Mouse (Mus musculus): ENCODE measurements around the gene Pum1. TPM values are rescaled to one million over a fixed set of nuclear protein-coding genes. Genes with fewer than 3 reads are reported as not detected.

Gene Pum1
- total and polyA plus RNA-seq, 2 experiments from 2014 or later, result 84.6 to 85.6 TPM

DNA sequence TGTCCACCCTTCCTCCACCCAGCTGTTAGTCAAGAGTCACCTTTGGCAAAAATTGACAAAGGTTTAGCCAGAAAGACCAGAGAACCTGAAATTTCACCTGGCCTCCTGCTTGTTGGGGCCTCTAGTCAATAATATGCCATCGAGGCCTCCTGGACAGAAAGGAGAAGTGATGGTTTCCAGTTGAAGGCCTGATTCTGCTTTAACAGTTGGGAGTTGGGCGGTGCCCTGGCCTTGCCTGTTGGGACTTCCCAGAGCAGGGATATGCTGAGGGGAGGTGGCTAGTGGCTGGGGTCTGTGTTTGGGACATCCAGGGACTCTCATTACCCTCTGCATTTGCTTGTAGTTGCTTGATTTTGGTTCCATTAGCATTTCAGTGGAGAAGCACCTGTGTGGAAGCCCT lies 119.4 kb downstream of the Pum1 start:
- no peak for ATAC-seq
- Histone ChIP-seq H3K36me3 (ENCODE audit: insufficient read depth) (peaks cover 25% of the 10 kb centered on the region), H3K4me2 (ENCODE audit: low read depth) (no peak overlapping the region), H3K9ac (no peak overlapping the region), H3K9me3 (ENCODE audit: low read length) (no peaks in the 10 kb centered on the region), H3K27ac (ENCODE audit: low read depth, low read length) (no peak overlapping the region), H3K27me3 (ENCODE audit: insufficient read depth, low read length) (no peaks in the 10 kb centered on the region), H3K4me3 (ENCODE audit: low read depth, low read length) (no peak overlapping the region), H3K4me1 (ENCODE audit: insufficient read depth) (no peaks in the 10 kb centered on the region)
- DNase-seq, result no peak
- WGBS, result 86% methylated on average over 2 of the region's 2 CpGs
- TF ChIP-seq CTCF (IDR thresholded peaks at IDR 0.05; ENCODE audit: low read depth), result no peak

GRCm38 (mm10) chr4:130784755-130785154 lies 121.6 kb downstream of the Pum1 start:
- Histone ChIP-seq H3K27ac (ENCODE audit: low read depth, low read length) (no peak overlapping the region), H3K36me3 (ENCODE audit: insufficient read depth) (peaks cover 17% of the 10 kb centered on the region), H3K9me3 (ENCODE audit: low read length) (no peaks in the 10 kb centered on the region), H3K4me3 (ENCODE audit: low read depth, low read length) (no peak overlapping the region), H3K9ac (no peak overlapping the region), H3K27me3 (ENCODE audit: insufficient read depth, low read length) (no peaks in the 10 kb centered on the region), H3K4me1 (ENCODE audit: insufficient read depth) (no peaks in the 10 kb centered on the region), H3K4me2 (ENCODE audit: low read depth) (no peak overlapping the region)
- TF ChIP-seq CTCF (IDR thresholded peaks at IDR 0.05; ENCODE audit: low read depth), result peak; percentile 84
- WGBS, result 23% methylated on average over 4 of the region's 4 CpGs
- DNase-seq (peak; percentile 78), ATAC-seq (peak; percentile 66; the same call in 1 of the 2 replicates)

DNA sequence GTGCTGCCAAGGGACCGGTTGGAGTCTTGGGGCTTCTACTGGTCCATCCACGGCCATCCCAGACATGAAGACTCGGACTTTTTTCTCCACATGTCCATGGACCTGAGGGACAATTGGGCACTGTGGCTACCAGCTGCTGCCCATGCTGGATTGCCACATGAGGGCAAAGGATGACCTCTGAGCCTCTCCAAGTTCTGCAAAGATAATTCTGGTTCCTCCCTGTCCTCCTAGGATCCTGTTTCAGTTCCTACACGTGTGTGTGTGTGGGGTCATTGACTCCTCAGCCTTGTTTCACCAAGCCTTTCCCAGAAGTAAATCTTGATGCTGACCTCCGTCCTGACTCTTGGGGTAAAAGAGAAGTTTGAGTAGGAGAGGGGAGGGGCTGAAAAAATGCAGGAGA lies 124.4 kb downstream of the Pum1 start:
- Histone ChIP-seq H3K4me1 (ENCODE audit: insufficient read depth) (no peaks in the 10 kb centered on the region), H3K9me3 (ENCODE audit: low read length) (no peaks in the 10 kb centered on the region), H3K27me3 (ENCODE audit: insufficient read depth, low read length) (no peaks in the 10 kb centered on the region), H3K36me3 (ENCODE audit: insufficient read depth) (no peaks in the 10 kb centered on the region), H3K9ac (no peak overlapping the region), H3K4me3 (ENCODE audit: low read depth, low read length) (no peak overlapping the region), H3K4me2 (ENCODE audit: low read depth) (no peak overlapping the region), H3K27ac (ENCODE audit: low read depth, low read length) (no peak overlapping the region)
- 83% methylated on average over 5 of the region's 5 CpGs for WGBS
- ATAC-seq (no peak), DNase-seq (no peak)
- no peak for TF ChIP-seq CTCF (IDR thresholded peaks at IDR 0.05; ENCODE audit: low read depth)

DNA sequence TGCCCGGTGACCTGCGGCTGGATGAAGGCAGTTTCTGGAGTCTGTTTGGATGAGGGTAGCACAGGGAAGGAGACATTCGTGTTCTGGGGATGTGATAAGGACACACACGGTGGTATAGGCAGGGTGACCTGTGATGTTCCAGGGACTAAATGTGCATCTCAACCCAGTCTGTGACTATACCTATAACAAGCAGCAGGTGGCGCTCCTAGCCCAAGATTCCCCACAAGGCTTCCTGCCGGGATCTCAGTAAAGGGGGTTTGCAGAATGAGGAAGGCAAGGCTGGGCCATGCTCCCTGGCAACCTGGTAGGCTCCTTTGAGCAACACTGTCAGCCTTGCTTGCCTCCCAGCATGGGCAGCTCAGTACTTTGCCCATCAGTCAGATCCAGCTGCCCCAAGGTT lies 127.1 kb downstream of the Pum1 start:
- Histone ChIP-seq H3K27me3 (ENCODE audit: insufficient read depth, low read length) (no peaks in the 10 kb centered on the region), H3K27ac (ENCODE audit: low read depth, low read length) (no peak overlapping the region), H3K9ac (no peak overlapping the region), H3K9me3 (ENCODE audit: low read length) (no peaks in the 10 kb centered on the region), H3K4me1 (ENCODE audit: insufficient read depth) (peaks cover 9% of the 10 kb centered on the region), H3K4me2 (ENCODE audit: low read depth) (no peak overlapping the region), H3K36me3 (ENCODE audit: insufficient read depth) (no peaks in the 10 kb centered on the region), H3K4me3 (ENCODE audit: low read depth, low read length) (no peak overlapping the region)
- ATAC-seq, result peak; percentile 54
- 13% methylated on average over 6 of the region's 6 CpGs for WGBS
- DNase-seq, result peak; percentile 92
- TF ChIP-seq CTCF (IDR thresholded peaks at IDR 0.05; ENCODE audit: low read depth), result peak; percentile 98

DNA sequence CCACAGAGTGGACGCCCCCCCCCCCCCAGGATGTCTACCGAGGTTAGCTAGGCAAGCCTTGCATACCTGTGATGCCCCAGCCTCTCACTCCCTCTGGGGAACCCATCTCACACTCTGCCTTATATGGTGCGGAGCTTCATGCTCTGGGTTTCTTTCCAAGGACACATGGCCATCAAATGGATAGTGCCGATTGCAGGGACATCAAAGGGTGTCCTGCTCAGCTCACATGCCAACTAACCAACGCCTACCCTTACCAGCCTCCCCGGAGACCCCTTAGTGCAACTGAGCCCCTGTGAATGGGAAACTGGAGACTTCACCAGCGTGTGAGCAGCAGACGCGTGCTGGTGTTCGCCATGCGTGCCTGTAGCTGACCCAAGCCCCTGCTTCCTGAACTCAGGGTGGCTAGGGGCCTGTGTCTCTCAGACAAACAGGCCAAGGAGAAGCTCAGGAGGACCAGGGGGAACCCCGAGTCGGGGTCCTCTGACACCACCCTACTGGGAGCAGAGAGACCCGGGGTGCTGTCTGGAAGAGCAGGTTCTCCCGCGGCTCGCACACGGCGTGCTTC lies 128.8 kb downstream of the Pum1 start:
- H3K4me2 ChIP-seq (ENCODE audit: low read depth), result peak overlapping the region; percentile 90
- H3K27me3 ChIP-seq (ENCODE audit: insufficient read depth, low read length), result no peaks in the 10 kb centered on the region
- DNase-seq (peak; percentile 68), ATAC-seq (peak; percentile 50)
- WGBS, result 8% methylated on average over 18 of the region's 19 CpGs
- peaks cover 10% of the 10 kb centered on the region for H3K4me1 ChIP-seq (ENCODE audit: insufficient read depth)
- no peaks in the 10 kb centered on the region for H3K36me3 ChIP-seq (ENCODE audit: insufficient read depth)
- TF ChIP-seq CTCF (IDR thresholded peaks at IDR 0.05; ENCODE audit: low read depth), result 0 out of 2 replicates have a peak, but pooled peaks have one; percentile 11
- peak overlapping the region; percentile 99 for H3K9ac ChIP-seq
- H3K4me3 ChIP-seq (ENCODE audit: low read depth, low read length), result peak overlapping the region; percentile 87
- H3K27ac ChIP-seq (ENCODE audit: low read depth, low read length), result peak overlapping the region; percentile 81
- H3K9me3 ChIP-seq (ENCODE audit: low read length), result no peaks in the 10 kb centered on the region

- ATAC-seq (peak; percentile 77), DNase-seq (peak; percentile 77)
- peak within 1 kb of the TSS; percentile 81 for H3K27ac ChIP-seq (ENCODE audit: low read depth, low read length)
- peak within 1 kb of the TSS; percentile 99 for H3K9ac ChIP-seq
- H3K4me1 ChIP-seq (ENCODE audit: insufficient read depth), result peaks cover 11% of the 10 kb centered on the region
- TF ChIP-seq CTCF (IDR thresholded peaks at IDR 0.05; ENCODE audit: low read depth), result no peak
- H3K4me2 ChIP-seq (ENCODE audit: low read depth), result peak within 1 kb of the TSS; percentile 90
- H3K9me3 ChIP-seq (ENCODE audit: low read length), result no peaks in the 10 kb centered on the region
- peak within 1 kb of the TSS; percentile 87 for H3K4me3 ChIP-seq (ENCODE audit: low read depth, low read length)
- no peaks in the 10 kb centered on the region for H3K27me3 ChIP-seq (ENCODE audit: insufficient read depth, low read length)
- WGBS, result 1% methylated on average over 77 of the region's 99 CpGs
- H3K36me3 ChIP-seq (ENCODE audit: insufficient read depth), result no peaks in the 10 kb centered on the region
Observed at GRCm38 (mm10) chr4:130792376-130793179, 129.5 kb downstream of the Pum1 start, which contains the start of gene Sdc3. Gene Sdc3, plus strand, starts transcription at chr4:130792537.

DNA sequence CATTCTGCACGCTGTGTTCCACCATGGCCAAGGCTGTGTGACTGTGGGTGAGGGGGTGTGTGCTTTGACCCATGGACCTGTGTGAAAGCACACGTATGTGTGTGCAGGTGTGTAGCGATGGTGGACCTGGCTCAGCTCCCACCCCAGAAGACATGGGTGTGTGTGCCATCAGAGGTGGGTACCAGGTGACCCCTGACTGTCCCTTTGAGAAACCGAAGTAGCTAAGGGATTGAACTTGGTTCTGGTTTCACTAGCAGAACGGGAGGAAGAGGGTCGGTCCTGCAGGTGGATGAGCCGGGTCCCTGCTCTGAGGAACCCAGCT lies 130.0 kb downstream of the Pum1 start:
- no peak for TF ChIP-seq CTCF (IDR thresholded peaks at IDR 0.05; ENCODE audit: low read depth)
- peaks cover 11% of the 10 kb centered on the region for H3K4me1 ChIP-seq (ENCODE audit: insufficient read depth)
- no peaks in the 10 kb centered on the region for H3K9me3 ChIP-seq (ENCODE audit: low read length)
- peak overlapping the region; percentile 87 for H3K4me3 ChIP-seq (ENCODE audit: low read depth, low read length)
- peak overlapping the region; percentile 81 for H3K27ac ChIP-seq (ENCODE audit: low read depth, low read length)
- no peaks in the 10 kb centered on the region for H3K36me3 ChIP-seq (ENCODE audit: insufficient read depth)
- peak; percentile 32; the same call in 1 of the 2 replicates for ATAC-seq
- DNase-seq, result no peak
- 41% methylated on average over 7 of the region's 7 CpGs for WGBS
- no peaks in the 10 kb centered on the region for H3K27me3 ChIP-seq (ENCODE audit: insufficient read depth, low read length)
- H3K9ac ChIP-seq, result peak overlapping the region; percentile 99
- H3K4me2 ChIP-seq (ENCODE audit: low read depth), result peak overlapping the region; percentile 90
